Mouse (Mus musculus): Measurements from ENCODE around the gene Gm13030. TPM values are rescaled to one million over a fixed set of nuclear protein-coding genes. Genes with fewer than 3 reads are reported as not detected.
A peak's percentile ranks its signal among the peaks of the same experiment; 100 is the strongest.
"Not testable (repeated sequence)": the region's sequence is repeated elsewhere in the genome, so short reads cannot be mapped to it uniquely, and the experiment has no call there.

Gm13030 gene
- polyA plus RNA-seq, 1 experiment from 2014 or later: not detected

DNA sequence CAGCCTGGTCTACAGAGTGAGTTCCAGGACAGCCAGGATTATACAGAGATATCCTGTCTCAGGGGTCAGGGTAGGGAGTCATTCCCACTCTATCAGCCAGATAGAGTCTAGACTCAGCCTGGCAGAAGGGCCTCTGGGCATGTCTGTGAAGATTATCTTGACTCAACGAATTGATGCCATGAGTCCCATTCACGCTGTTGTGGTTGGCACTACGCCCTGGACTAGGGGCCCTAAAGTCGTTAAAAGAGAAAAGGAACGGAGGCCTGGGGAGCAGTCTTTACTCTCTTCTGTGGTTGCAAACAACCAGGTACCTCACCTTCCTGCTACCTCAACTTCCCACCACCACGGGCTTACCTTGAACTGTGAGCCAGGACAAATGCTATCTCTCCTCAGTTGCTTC, 34.0 kb downstream of the Gm13030 start:
- Histone ChIP-seq H3K4me3 (no peak overlapping the region), H3K4me1 (no peaks in the 10 kb centered on the region), H3K36me3 (no peaks in the 10 kb centered on the region), H3K9ac (no peak overlapping the region), H3K27me3 (no peaks in the 10 kb centered on the region), H3K9me3 (peaks cover 5% of the 10 kb centered on the region; the same call in 1 of the 2 replicates), H3K27ac (no peak overlapping the region), H3K4me2 (no peak overlapping the region)
- 75% methylated on average over 6 of the region's 6 CpGs for WGBS
- ATAC-seq (ENCODE audit: borderline replicate concordance, extremely low read depth, low FRiP score, low TSS enrichment): no peak

DNA sequence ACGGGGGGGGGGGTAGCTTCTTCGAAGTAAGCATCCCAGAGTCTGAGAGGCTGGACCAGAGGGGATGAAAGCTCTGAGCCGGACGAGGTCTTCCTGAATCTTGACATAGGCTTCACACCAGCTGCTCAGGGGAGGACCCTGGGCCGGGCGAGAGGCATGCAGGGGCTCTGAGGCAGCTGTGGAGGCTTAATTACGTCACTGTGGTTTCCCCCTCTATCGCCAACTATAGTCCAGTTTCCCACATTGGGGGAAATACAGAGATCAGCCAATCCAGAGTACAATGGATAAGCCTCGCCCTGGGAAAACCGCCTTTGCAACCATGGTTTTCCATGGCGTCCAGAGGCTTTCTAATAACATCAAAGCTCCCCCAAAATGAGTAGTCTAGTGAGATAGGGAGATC, 46.6 kb downstream of the Gm13030 start:
- H3K27ac ChIP-seq: no peak overlapping the region
- no peaks in the 10 kb centered on the region for H3K9me3 ChIP-seq
- H3K36me3 ChIP-seq: no peaks in the 10 kb centered on the region
- H3K4me2 ChIP-seq: no peak overlapping the region
- 44% methylated on average over 11 of the region's 11 CpGs for WGBS
- H3K4me3 ChIP-seq: no peak overlapping the region
- no peak for ATAC-seq (ENCODE audit: borderline replicate concordance, extremely low read depth, low FRiP score, low TSS enrichment)
- peaks cover 6% of the 10 kb centered on the region; the same call in 1 of the 2 replicates for H3K27me3 ChIP-seq
- peaks cover 18% of the 10 kb centered on the region for H3K4me1 ChIP-seq
- H3K9ac ChIP-seq: no peak overlapping the region

DNA sequence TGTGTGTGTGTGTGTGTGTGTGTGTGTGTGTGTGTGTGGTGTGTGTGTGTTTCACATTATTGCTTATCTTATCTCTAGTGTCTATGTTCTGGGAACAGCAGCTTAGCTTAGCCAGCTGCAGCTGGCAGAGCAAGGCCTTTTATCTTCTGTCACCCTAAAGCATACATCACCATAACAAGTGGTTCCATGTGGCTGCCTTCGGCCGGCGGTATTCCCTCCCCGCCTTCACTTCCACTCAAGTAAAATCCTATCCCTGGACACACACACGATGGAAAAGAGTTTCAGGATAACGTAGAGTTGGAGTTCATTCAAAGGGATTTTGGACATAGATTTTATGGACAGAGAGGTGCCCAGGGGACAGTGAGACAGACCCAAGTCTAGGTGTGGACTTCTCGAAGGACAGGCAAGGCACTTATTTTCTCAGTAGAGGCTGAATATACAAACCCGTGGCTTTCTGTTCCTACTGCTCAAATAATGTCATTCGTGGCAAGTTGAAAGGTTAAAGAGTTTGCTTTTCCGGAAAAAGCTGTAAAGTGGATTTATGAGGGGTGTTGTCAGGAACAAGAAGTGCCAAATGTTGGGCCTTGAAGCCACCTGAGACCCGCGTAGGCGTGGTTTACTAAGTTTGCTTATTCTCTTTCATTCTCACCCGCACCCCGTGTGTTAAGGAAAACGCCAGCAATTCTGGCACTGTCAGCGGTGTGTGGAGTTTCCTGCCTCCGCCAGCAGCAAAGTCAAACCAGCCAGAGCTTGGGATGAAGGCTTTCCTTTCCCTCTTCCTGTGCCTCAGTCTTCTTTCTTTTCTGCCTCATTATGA, 47.8 kb downstream of the Gm13030 start:
- 3% methylated on average over 18 of the region's 18 CpGs for WGBS
- peaks cover 18% of the 10 kb centered on the region for H3K4me1 ChIP-seq
- 0 out of 2 replicates have a peak overlapping the region, but pooled peaks have one; percentile 41 for H3K27ac ChIP-seq
- no peak overlapping the region for H3K9ac ChIP-seq
- H3K36me3 ChIP-seq: no peaks in the 10 kb centered on the region
- H3K27me3 ChIP-seq: peaks cover 6% of the 10 kb centered on the region; the same call in 1 of the 2 replicates
- H3K9me3 ChIP-seq: no peaks in the 10 kb centered on the region
- ATAC-seq (ENCODE audit: borderline replicate concordance, extremely low read depth, low FRiP score, low TSS enrichment): peak; percentile 57; the same call in 1 of the 2 replicates
- H3K4me3 ChIP-seq: no peak overlapping the region
- H3K4me2 ChIP-seq: peak overlapping the region; percentile 14; the same call in 1 of the 2 replicates

DNA sequence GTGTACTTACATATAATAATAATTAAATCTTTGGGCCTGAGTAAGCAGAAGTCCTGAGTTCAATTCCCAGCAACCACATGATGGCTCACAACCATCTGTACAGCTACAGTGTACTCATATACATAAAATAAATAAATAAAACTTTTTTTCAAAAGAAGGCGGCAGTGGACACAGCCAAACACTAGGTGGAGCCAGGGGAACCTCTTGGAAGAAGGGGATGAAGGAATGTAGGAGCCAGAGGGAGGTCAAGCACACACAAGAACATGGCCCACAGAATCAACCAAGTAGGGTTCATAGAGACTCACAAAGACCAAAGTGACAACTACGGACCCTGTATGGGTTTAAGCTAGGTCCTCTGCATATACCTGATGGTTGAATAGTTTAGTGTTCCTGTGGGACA, 49.1 kb downstream of the Gm13030 start:
- Histone ChIP-seq H3K4me3 (no peak overlapping the region), H3K27ac (no peak overlapping the region), H3K4me1 (peaks cover 18% of the 10 kb centered on the region), H3K9me3 (no peaks in the 10 kb centered on the region), H3K4me2 (no peak overlapping the region), H3K9ac (no peak overlapping the region), H3K27me3 (peaks cover 6% of the 10 kb centered on the region; the same call in 1 of the 2 replicates), H3K36me3 (no peaks in the 10 kb centered on the region)
- 75% methylated on average over 2 of the region's 2 CpGs for WGBS
- ATAC-seq (ENCODE audit: borderline replicate concordance, extremely low read depth, low FRiP score, low TSS enrichment): no peak

DNA sequence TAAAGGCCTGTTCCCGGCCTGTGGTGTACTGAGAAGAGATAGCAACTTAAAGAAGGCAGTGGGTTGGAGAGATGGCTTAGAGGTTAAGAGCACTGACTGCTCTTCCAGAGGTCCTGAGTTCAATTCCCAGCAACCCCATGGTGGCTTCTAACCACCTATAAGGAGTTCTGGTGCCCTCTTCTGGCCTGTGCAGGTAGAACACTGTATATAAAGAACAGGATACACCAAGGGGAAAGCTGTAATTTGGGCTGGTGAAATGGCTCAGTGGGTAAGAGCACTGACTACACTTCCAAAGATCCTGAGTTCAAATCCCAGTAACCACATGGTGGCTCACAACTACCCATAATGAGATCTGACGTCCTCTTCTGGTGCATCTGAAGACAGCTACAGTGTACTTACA, 49.6 kb downstream of the Gm13030 start:
- not testable (repeated sequence) for ATAC-seq (ENCODE audit: borderline replicate concordance, extremely low read depth, low FRiP score, low TSS enrichment); H3K9ac ChIP-seq; H3K4me2 ChIP-seq; H3K36me3 ChIP-seq; H3K9me3 ChIP-seq; H3K27ac ChIP-seq; H3K27me3 ChIP-seq; H3K4me3 ChIP-seq
- peaks cover 21% of the 10 kb centered on the region for H3K4me1 ChIP-seq
- 69% methylated on average over 2 of the region's 2 CpGs for WGBS

DNA sequence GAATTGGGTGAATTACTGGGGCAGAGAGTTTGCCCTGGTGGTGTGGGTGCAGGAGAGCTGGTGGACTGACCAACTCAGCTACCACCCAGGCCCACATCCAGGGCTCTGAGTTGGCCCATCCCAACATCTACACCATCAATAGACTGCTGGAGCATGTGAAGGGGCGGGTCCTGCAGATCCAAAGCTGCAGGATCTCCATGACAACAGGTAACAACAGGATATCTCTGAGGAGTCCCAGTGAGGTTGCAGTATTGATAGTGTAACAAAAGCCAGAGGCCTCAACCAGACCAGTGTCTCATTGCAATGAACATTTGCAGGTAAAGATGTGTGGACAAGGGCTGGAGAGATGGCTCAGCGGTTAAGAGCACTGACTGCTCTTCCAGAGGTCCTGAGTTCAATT, 52.7 kb downstream of the Gm13030 start:
- Histone ChIP-seq H3K27ac (no peak overlapping the region), H3K9me3 (no peaks in the 10 kb centered on the region), H3K36me3 (no peaks in the 10 kb centered on the region), H3K4me3 (no peak overlapping the region), H3K9ac (no peak overlapping the region), H3K27me3 (no peaks in the 10 kb centered on the region), H3K4me2 (no peak overlapping the region), H3K4me1 (peaks cover 18% of the 10 kb centered on the region)
- 81% methylated on average over 2 of the region's 2 CpGs for WGBS
- no peak for ATAC-seq (ENCODE audit: borderline replicate concordance, extremely low read depth, low FRiP score, low TSS enrichment)

Other genes starting within 250 kb of the Gm13030 start
- gene Vwa5b1, start 238.1 kb downstream of the Gm13030 start, polyA plus RNA-seq (2015; fragmentation: Nextera tagmentation; extraction: Ambion mirVana): 0.07 and 0.16 TPM in 2 replicates
- 0.13 and 0.30 TPM in 2 replicates for gene Pla2g2c, start 149.2 kb downstream of the Gm13030 start, polyA plus RNA-seq (2015; fragmentation: Nextera tagmentation; extraction: Ambion mirVana)
- 3.6 and 3.8 TPM in 2 replicates for gene Ubxn10, start 136.8 kb downstream of the Gm13030 start, polyA plus RNA-seq (2015; fragmentation: Nextera tagmentation; extraction: Ambion mirVana)
- not detected in 2 replicates for gene Pla2g2f, start 116.3 kb downstream of the Gm13030 start, polyA plus RNA-seq (2015; fragmentation: Nextera tagmentation; extraction: Ambion mirVana)
- gene Pla2g2d, start 98.2 kb downstream of the Gm13030 start, polyA plus RNA-seq (2015; fragmentation: Nextera tagmentation; extraction: Ambion mirVana): not detected in 2 replicates
- gene Pla2g5, start 10.5 kb downstream of the Gm13030 start, polyA plus RNA-seq (2015; fragmentation: Nextera tagmentation; extraction: Ambion mirVana): 0.44 and 0.50 TPM in 2 replicates
- gene Pla2g2e, start 4.0 kb upstream of the Gm13030 start, polyA plus RNA-seq (2015; fragmentation: Nextera tagmentation; extraction: Ambion mirVana): not detected in 2 replicates
- 3.7 TPM in 2 replicates for gene Otud3, start 40.0 kb upstream of the Gm13030 start, polyA plus RNA-seq (2015; fragmentation: Nextera tagmentation; extraction: Ambion mirVana)
- gene Rnf186, start 93.1 kb upstream of the Gm13030 start, polyA plus RNA-seq (2015; fragmentation: Nextera tagmentation; extraction: Ambion mirVana): 2.2 and 2.3 TPM in 2 replicates
- gene Tmco4, start 98.9 kb upstream of the Gm13030 start, polyA plus RNA-seq (2015; fragmentation: Nextera tagmentation; extraction: Ambion mirVana): 4.1 and 5.4 TPM in 2 replicates
- gene Htr6, start 201.6 kb upstream of the Gm13030 start, polyA plus RNA-seq (2015; fragmentation: Nextera tagmentation; extraction: Ambion mirVana): not detected in 2 replicates
- gene Nbl1, start 219.0 kb upstream of the Gm13030 start, polyA plus RNA-seq (2015; fragmentation: Nextera tagmentation; extraction: Ambion mirVana): 61.2 and 61.4 TPM in 2 replicates